Mouse (Mus musculus): ENCODE measurements around the gene Mkrn3. TPM values are rescaled to one million over a fixed set of nuclear protein-coding genes. Genes with fewer than 3 reads are reported as not detected.

The Mkrn3 gene
- polyA plus RNA-seq, 1 experiment from 2014 or later: 4.6 TPM

- H3K36me3 ChIP-seq: no peaks in the 10 kb centered on the region
- no peaks in the 10 kb centered on the region for H3K27me3 ChIP-seq (replicated peaks)
- 71% methylated on average over 6 of the region's 6 CpGs for WGBS
- peak overlapping the region; percentile 64; the same call in 1 of the 2 replicates for H3K4me3 ChIP-seq (replicated peaks)
- H3K9ac ChIP-seq: no peak overlapping the region
- H3K9me3 ChIP-seq: no peaks in the 10 kb centered on the region
- H3K4me2 ChIP-seq: peak overlapping the region; percentile 59; the same call in 1 of the 2 replicates
- ATAC-seq (ENCODE audit: insufficient read depth, low FRiP score, low read depth): no peak
- peaks cover 6% of the 10 kb centered on the region for H3K4me1 ChIP-seq
- no peak overlapping the region for H3K27ac ChIP-seq
These were observed 627 bp upstream of the Mkrn3 start for GRCm38 (mm10) chr7:62420566-62420965.

GRCm38 (mm10) chr7:62419105-62419492 is 840 bp downstream of the Mkrn3 start:
- no peaks in the 10 kb centered on the region for H3K9me3 ChIP-seq
- no peaks in the 10 kb centered on the region for H3K27me3 ChIP-seq (replicated peaks)
- peak overlapping the region; percentile 59 for H3K4me2 ChIP-seq
- WGBS: 58% methylated on average over 17 of the region's 17 CpGs
- no peak overlapping the region for H3K27ac ChIP-seq
- H3K4me1 ChIP-seq: peaks cover 6% of the 10 kb centered on the region
- H3K4me3 ChIP-seq (replicated peaks): peak overlapping the region; percentile 64
- no peak for ATAC-seq (ENCODE audit: insufficient read depth, low FRiP score, low read depth)
- no peaks in the 10 kb centered on the region for H3K36me3 ChIP-seq
- no peak overlapping the region for H3K9ac ChIP-seq

GRCm38 (mm10) chr7:62418346-62418745 is 1.6 kb downstream of the Mkrn3 start:
- Histone ChIP-seq H3K4me2 (peak overlapping the region; percentile 59), H3K9me3 (no peaks in the 10 kb centered on the region), H3K9ac (no peak overlapping the region), H3K4me3 (replicated peaks) (no peak overlapping the region), H3K36me3 (no peaks in the 10 kb centered on the region), H3K27me3 (replicated peaks) (no peaks in the 10 kb centered on the region), H3K27ac (no peak overlapping the region), H3K4me1 (peaks cover 6% of the 10 kb centered on the region)
- no peak for ATAC-seq (ENCODE audit: insufficient read depth, low FRiP score, low read depth)
- 81% methylated on average over 9 of the region's 9 CpGs for WGBS

DNA sequence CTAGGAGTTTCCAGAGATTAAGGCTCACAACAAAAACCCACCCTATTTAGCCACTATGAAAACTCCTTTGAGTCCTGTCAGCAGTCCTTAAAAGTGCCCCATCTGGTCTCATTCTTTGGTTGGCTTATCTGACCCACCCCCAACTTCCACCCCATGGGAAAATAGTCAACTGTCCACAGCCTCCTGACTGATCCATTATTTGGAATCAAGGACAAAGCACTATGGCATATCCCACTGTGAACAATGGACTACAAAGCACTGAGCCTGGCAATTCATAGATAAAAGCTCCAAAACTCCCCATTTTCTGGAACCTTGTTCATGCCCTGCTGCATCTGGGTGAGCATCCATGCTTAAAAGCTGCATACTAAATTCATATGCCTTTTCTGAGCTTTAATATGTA is 3.8 kb downstream of the Mkrn3 start:
- Histone ChIP-seq H3K27ac (no peak overlapping the region), H3K9ac (no peak overlapping the region), H3K4me3 (replicated peaks) (no peak overlapping the region), H3K4me2 (no peak overlapping the region), H3K4me1 (peaks cover 6% of the 10 kb centered on the region), H3K9me3 (no peaks in the 10 kb centered on the region), H3K27me3 (replicated peaks) (no peaks in the 10 kb centered on the region), H3K36me3 (no peaks in the 10 kb centered on the region)
- no peak for ATAC-seq (ENCODE audit: insufficient read depth, low FRiP score, low read depth)

- no peaks in the 10 kb centered on the region for H3K36me3 ChIP-seq
- H3K27ac ChIP-seq: no peak overlapping the region
- no peak overlapping the region for H3K9ac ChIP-seq
- H3K9me3 ChIP-seq: no peaks in the 10 kb centered on the region
- WGBS: 80% methylated on average over 1 of the region's 1 CpGs
- H3K27me3 ChIP-seq (replicated peaks): no peaks in the 10 kb centered on the region
- peaks cover 6% of the 10 kb centered on the region for H3K4me1 ChIP-seq
- H3K4me3 ChIP-seq (replicated peaks): no peak overlapping the region
- no peak overlapping the region for H3K4me2 ChIP-seq
- no peak for ATAC-seq (ENCODE audit: insufficient read depth, low FRiP score, low read depth)
These were observed 4.7 kb downstream of the Mkrn3 start for GRCm38 (mm10) chr7:62415222-62415621.

DNA sequence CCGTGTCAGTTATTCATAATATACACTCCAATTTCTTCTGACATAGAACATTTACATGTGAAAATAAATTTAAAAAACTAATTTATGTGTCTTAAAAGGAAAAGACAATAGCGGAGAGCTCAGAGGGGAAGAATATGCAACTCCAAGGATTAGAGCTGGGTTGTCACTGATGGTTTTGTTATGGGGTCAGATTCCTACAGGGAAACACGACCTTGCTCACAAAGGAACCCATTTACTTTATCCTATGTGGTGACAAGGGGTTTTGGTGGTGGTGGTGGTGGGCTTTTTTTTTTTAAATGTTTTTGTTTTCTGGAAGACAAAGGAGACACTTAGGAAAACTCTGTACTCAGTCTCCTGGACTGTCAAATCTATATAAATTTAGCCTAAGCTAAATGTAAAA is 12.1 kb downstream of the Mkrn3 start:
- no peak overlapping the region for H3K4me3 ChIP-seq (replicated peaks)
- 58% methylated on average over 3 of the region's 3 CpGs for WGBS
- no peak for ATAC-seq (ENCODE audit: insufficient read depth, low FRiP score, low read depth)
- H3K27me3 ChIP-seq (replicated peaks): no peaks in the 10 kb centered on the region
- no peaks in the 10 kb centered on the region for H3K9me3 ChIP-seq
- H3K4me1 ChIP-seq: no peaks in the 10 kb centered on the region
- no peak overlapping the region for H3K4me2 ChIP-seq
- no peak overlapping the region for H3K27ac ChIP-seq
- no peaks in the 10 kb centered on the region for H3K36me3 ChIP-seq
- no peak overlapping the region for H3K9ac ChIP-seq

GRCm38 (mm10) chr7:62406573-62407050 is 13.3 kb downstream of the Mkrn3 start:
- 44% methylated on average over 19 of the region's 19 CpGs for WGBS
- Histone ChIP-seq H3K27me3 (replicated peaks) (no peaks in the 10 kb centered on the region), H3K4me2 (peak overlapping the region; percentile 26; the same call in 1 of the 2 replicates), H3K9ac (no peak overlapping the region), H3K4me1 (no peaks in the 10 kb centered on the region), H3K36me3 (no peaks in the 10 kb centered on the region), H3K9me3 (no peaks in the 10 kb centered on the region), H3K27ac (no peak overlapping the region), H3K4me3 (replicated peaks) (peak overlapping the region; percentile 10; the same call in 1 of the 2 replicates)
- ATAC-seq (ENCODE audit: insufficient read depth, low FRiP score, low read depth): no peak

DNA sequence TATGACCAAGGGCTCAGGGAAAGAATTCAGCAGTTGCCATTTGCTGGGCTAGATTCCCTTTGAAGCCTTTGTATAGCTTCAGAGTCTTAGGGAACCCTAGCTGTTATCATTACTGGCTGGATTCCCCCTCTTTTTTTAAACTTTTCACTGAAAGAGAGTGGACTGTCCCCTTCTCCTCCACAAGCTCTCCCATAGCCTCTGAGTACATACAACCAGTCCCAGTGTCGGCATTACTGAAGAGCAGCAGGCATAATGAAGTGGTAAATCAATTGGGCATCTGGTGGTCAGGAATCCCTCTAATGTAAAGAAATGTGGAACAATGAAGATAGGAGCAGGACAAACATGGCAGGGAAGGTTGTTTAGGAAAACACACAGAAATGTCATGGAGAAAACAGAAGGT is 27.7 kb downstream of the Mkrn3 start:
- H3K27me3 ChIP-seq (replicated peaks): no peaks in the 10 kb centered on the region
- H3K9ac ChIP-seq: no peak overlapping the region
- no peak overlapping the region for H3K27ac ChIP-seq
- H3K9me3 ChIP-seq: no peaks in the 10 kb centered on the region
- 48% methylated on average over 1 of the region's 1 CpGs for WGBS
- H3K4me1 ChIP-seq: no peaks in the 10 kb centered on the region
- H3K36me3 ChIP-seq: no peaks in the 10 kb centered on the region
- no peak overlapping the region for H3K4me3 ChIP-seq (replicated peaks)
- no peak for ATAC-seq (ENCODE audit: insufficient read depth, low FRiP score, low read depth)
- no peak overlapping the region for H3K4me2 ChIP-seq

GRCm38 (mm10) chr7:62388291-62388690 is 31.6 kb downstream of the Mkrn3 start:
- no peaks in the 10 kb centered on the region for H3K9me3 ChIP-seq
- 55% methylated on average over 4 of the region's 4 CpGs for WGBS
- no peaks in the 10 kb centered on the region for H3K36me3 ChIP-seq
- no peak overlapping the region for H3K4me3 ChIP-seq (replicated peaks)
- no peak overlapping the region for H3K27ac ChIP-seq
- H3K4me2 ChIP-seq: no peak overlapping the region
- H3K4me1 ChIP-seq: no peaks in the 10 kb centered on the region
- no peaks in the 10 kb centered on the region for H3K27me3 ChIP-seq (replicated peaks)
- no peak overlapping the region for H3K9ac ChIP-seq
- ATAC-seq (ENCODE audit: insufficient read depth, low FRiP score, low read depth): no peak

DNA sequence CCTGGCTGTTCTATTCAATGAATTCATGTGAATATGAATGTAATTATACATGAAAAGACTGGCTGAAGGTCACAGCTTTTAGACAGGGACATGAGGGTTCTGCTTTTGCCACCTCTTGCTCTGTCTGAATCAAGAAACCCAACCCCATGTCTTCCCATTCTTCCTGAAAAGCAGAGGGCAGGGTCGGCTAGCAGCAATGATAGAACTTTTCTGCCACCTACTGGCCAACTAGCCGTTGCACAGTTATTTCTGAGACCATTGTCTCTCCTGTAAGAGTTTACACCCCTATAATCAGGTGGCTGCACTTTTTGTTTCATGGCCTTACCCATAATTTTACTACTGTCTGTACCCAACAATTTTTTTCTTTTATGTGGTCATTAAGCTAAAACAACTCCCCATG is 37.5 kb downstream of the Mkrn3 start:
- no peak overlapping the region for H3K27ac ChIP-seq
- H3K9ac ChIP-seq: no peak overlapping the region
- ATAC-seq (ENCODE audit: insufficient read depth, low FRiP score, low read depth): no peak
- H3K4me1 ChIP-seq: no peaks in the 10 kb centered on the region
- no peak overlapping the region for H3K4me2 ChIP-seq
- H3K36me3 ChIP-seq: no peaks in the 10 kb centered on the region
- H3K9me3 ChIP-seq: no peaks in the 10 kb centered on the region
- WGBS: 8% methylated on average over 2 of the region's 2 CpGs
- H3K4me3 ChIP-seq (replicated peaks): no peak overlapping the region
- H3K27me3 ChIP-seq (replicated peaks): no peaks in the 10 kb centered on the region

- Histone ChIP-seq H3K9ac (no peak overlapping the region), H3K9me3 (no peaks in the 10 kb centered on the region), H3K36me3 (no peaks in the 10 kb centered on the region), H3K4me2 (no peak overlapping the region), H3K27me3 (replicated peaks) (no peaks in the 10 kb centered on the region), H3K4me3 (replicated peaks) (no peak overlapping the region), H3K27ac (no peak overlapping the region), H3K4me1 (no peaks in the 10 kb centered on the region)
- no peak for ATAC-seq (ENCODE audit: insufficient read depth, low FRiP score, low read depth)
- 89% methylated on average over 9 of the region's 9 CpGs for WGBS
These were observed 41.4 kb downstream of the Mkrn3 start for GRCm38 (mm10) chr7:62378529-62378928.

DNA sequence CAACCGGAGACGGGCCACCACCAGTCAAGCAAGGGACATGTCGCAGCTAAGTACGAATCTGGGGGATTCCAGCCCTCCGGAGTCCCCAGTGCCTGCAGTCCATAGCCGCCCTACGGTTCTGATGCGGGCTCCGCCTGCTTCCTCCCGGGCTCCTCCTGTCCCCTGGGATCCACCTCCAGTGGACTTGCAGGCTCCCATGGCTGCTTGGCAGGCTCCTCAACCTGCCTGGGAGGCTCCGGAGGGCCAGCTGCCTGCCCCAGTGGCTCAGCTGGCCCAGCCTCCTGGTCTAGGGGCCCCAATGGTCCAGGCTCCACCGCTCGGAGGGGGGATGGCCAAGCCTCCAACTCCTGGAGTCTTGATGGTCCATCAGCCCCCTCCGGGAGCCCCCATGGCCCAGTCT is 42.6 kb downstream of the Mkrn3 start:
- Histone ChIP-seq H3K4me3 (replicated peaks) (peak overlapping the region; percentile 50), H3K36me3 (no peaks in the 10 kb centered on the region), H3K4me2 (peak overlapping the region; percentile 60), H3K27me3 (replicated peaks) (no peaks in the 10 kb centered on the region), H3K4me1 (no peaks in the 10 kb centered on the region), H3K9me3 (no peaks in the 10 kb centered on the region), H3K27ac (no peak overlapping the region), H3K9ac (0 out of 2 replicates have a peak overlapping the region, but pooled peaks have one; percentile 37)
- ATAC-seq (ENCODE audit: insufficient read depth, low FRiP score, low read depth): peak; percentile 54
- whole genome bisulfite sequencing: 15% methylated on average over 14 of the region's 14 CpGs
